Mouse (Mus musculus) forebrain, embryonic 15.5 days (tissue): ENCODE measurements around the gene Gpr15. TPM values are rescaled to one million over a fixed set of nuclear protein-coding genes. Genes with fewer than 3 reads are reported as not detected.

Experiments
- microRNA-seq: library from miRNA; unstranded; fragments of <30 nt; microRNA quantifications from one replicate; pipeline ENCODE4, GENCODE M21; 2016
- polyA plus RNA-seq: library from polyadenylated mRNA; unstranded; fragments of >200 nt; fragmentation: Nextera tagmentation; extraction: Ambion mirVana; gene quantifications from 2 replicates; pipeline ENCODE4 v1.2.1, GENCODE M21; 2015

Gpr15 gene
- polyA plus RNA-seq, 1 experiment from 2014 or later, result 0.23 TPM

Small RNA genes lying within 50 kb of the gene (microRNA-seq; reads per million reads assigned to microRNA genes)
- not detected for gene Gm27564

Other genes starting within 250 kb of the Gpr15 start
- gene St3gal6, start 194.8 kb downstream of the Gpr15 start, polyA plus RNA-seq, result 4.3 and 6.8 TPM in 2 replicates
- gene Gm813, start 102.1 kb downstream of the Gpr15 start, polyA plus RNA-seq, result not detected in 2 replicates
- gene E330017A01Rik, start 80.3 kb downstream of the Gpr15 start, polyA plus RNA-seq, result not detected in 2 replicates
- gene Cpox, start 48.8 kb downstream of the Gpr15 start, polyA plus RNA-seq, result 12.2 and 13.1 TPM in 2 replicates
- gene Cldnd1, start 8.8 kb upstream of the Gpr15 start, polyA plus RNA-seq, result 109 and 112 TPM in 2 replicates
- not detected in 2 replicates for gene Olfr172, start 44.1 kb upstream of the Gpr15 start, polyA plus RNA-seq
- gene Olfr173, start 81.2 kb upstream of the Gpr15 start, polyA plus RNA-seq, result not detected in 2 replicates
- gene Olfr175-ps1, start 107.7 kb upstream of the Gpr15 start, polyA plus RNA-seq, result not detected in 2 replicates
- not detected in 2 replicates for gene Olfr177, start 155.7 kb upstream of the Gpr15 start, polyA plus RNA-seq
- not detected in 2 replicates for gene Olfr178, start 173.0 kb upstream of the Gpr15 start, polyA plus RNA-seq
- gene Olfr181, start 209.7 kb upstream of the Gpr15 start, polyA plus RNA-seq, result not detected in 2 replicates
- gene Olfr180, start 210.3 kb upstream of the Gpr15 start, polyA plus RNA-seq, result not detected in 2 replicates